Mouse (Mus musculus): ENCODE data around the gene Siva1.

Gene Siva1

GRCm38 (mm10) chr12:112644180-112644854 lies at the start of gene Siva1:
TSS of gene Siva1 (plus strand) at chr12:112644679.
- DNase-seq (ENCODE audit: low spot score) = peak; percentile 99

- DNase-seq (ENCODE audit: low spot score) = no peak
Measured at GRCm38 (mm10) chr12:112594989-112595388, 49.5 kb upstream of the Siva1 start.

- DNase-seq (ENCODE audit: low spot score) = no peak
Measured at GRCm38 (mm10) chr12:112595626-112596025, 48.9 kb upstream of the Siva1 start.

GRCm38 (mm10) chr12:112596454-112596853 lies 48.0 kb upstream of the Siva1 start:
- DNase-seq (ENCODE audit: low spot score) = no peak

GRCm38 (mm10) chr12:112596891-112597500 lies 47.5 kb upstream of the Siva1 start:
- no peak for DNase-seq (ENCODE audit: low spot score)

- DNase-seq (ENCODE audit: low spot score) = no peak
Measured at GRCm38 (mm10) chr12:112597618-112598017, 46.9 kb upstream of the Siva1 start.

GRCm38 (mm10) chr12:112599198-112599597 lies 45.3 kb upstream of the Siva1 start:
- DNase-seq (ENCODE audit: low spot score) = no peak

GRCm38 (mm10) chr12:112599942-112600611 lies 44.4 kb upstream of the Siva1 start:
- no peak for DNase-seq (ENCODE audit: low spot score)

GRCm38 (mm10) chr12:112604022-112604421 lies 40.5 kb upstream of the Siva1 start:
- DNase-seq (ENCODE audit: low spot score) = no peak

GRCm38 (mm10) chr12:112604709-112605649 lies 39.5 kb upstream of the Siva1 start:
- peak; percentile 73 for DNase-seq (ENCODE audit: low spot score)

- DNase-seq (ENCODE audit: low spot score) = peak; percentile 73
Measured at GRCm38 (mm10) chr12:112605766-112606165, 38.7 kb upstream of the Siva1 start.

GRCm38 (mm10) chr12:112606998-112607397 lies 37.5 kb upstream of the Siva1 start:
- no peak for DNase-seq (ENCODE audit: low spot score)

GRCm38 (mm10) chr12:112609031-112609430 lies 35.4 kb upstream of the Siva1 start:
- no peak for DNase-seq (ENCODE audit: low spot score)

GRCm38 (mm10) chr12:112616668-112617067 lies 27.8 kb upstream of the Siva1 start:
- DNase-seq (ENCODE audit: low spot score) = no peak

GRCm38 (mm10) chr12:112617184-112617583 lies 27.3 kb upstream of the Siva1 start:
- DNase-seq (ENCODE audit: low spot score) = no peak

GRCm38 (mm10) chr12:112617898-112618380 lies 26.5 kb upstream of the Siva1 start:
- DNase-seq (ENCODE audit: low spot score) = peak; percentile 88

- DNase-seq (ENCODE audit: low spot score) = peak; percentile 34
Measured at GRCm38 (mm10) chr12:112618981-112619685, 25.3 kb upstream of the Siva1 start.

GRCm38 (mm10) chr12:112619686-112620353 lies 24.7 kb upstream of the Siva1 start, which contains the start of gene Adssl1:
TSS of gene Adssl1 (plus strand) at chr12:112620045.
- peak; percentile 72 for DNase-seq (ENCODE audit: low spot score)

- no peak for DNase-seq (ENCODE audit: low spot score)
Measured at GRCm38 (mm10) chr12:112620354-112621061, 24.0 kb upstream of the Siva1 start.

- no peak for DNase-seq (ENCODE audit: low spot score)
Measured at GRCm38 (mm10) chr12:112621900-112622299, 22.6 kb upstream of the Siva1 start.

Measured in embryo, embryonic 10.5 days (tissue).